Mouse (Mus musculus) thymus, postnatal 14 days (tissue): Measurements from ENCODE around the gene Kcnip1.

Experiments used
- DNase-seq: peaks from one replicate; pipeline ENCODE4 v3.0.0; 2021

Gene Kcnip1

GRCm38 (mm10) chr11:33821331-33821730 is 171.6 kb downstream of the Kcnip1 start:
- no peak for DNase-seq

- DNase-seq: no peak
Observed at GRCm38 (mm10) chr11:33820876-33821275, 172.1 kb downstream of the Kcnip1 start.

- DNase-seq: no peak
Observed at GRCm38 (mm10) chr11:33818861-33819503, 174.0 kb downstream of the Kcnip1 start.

GRCm38 (mm10) chr11:33816020-33816419 is 176.9 kb downstream of the Kcnip1 start:
- no peak for DNase-seq

- DNase-seq: no peak
Observed at GRCm38 (mm10) chr11:33810105-33810504, 182.8 kb downstream of the Kcnip1 start.

- no peak for DNase-seq
Observed at GRCm38 (mm10) chr11:33803093-33803492, 189.9 kb downstream of the Kcnip1 start.

GRCm38 (mm10) chr11:33800436-33801088 is 192.4 kb downstream of the Kcnip1 start:
- no peak for DNase-seq

- no peak for DNase-seq
Observed at GRCm38 (mm10) chr11:33799933-33800332, 193.0 kb downstream of the Kcnip1 start.

- no peak for DNase-seq
Observed at GRCm38 (mm10) chr11:33798094-33798648, 194.8 kb downstream of the Kcnip1 start.

GRCm38 (mm10) chr11:33787362-33787761 is 205.6 kb downstream of the Kcnip1 start:
- DNase-seq: peak; percentile 13

- no peak for DNase-seq
Observed at GRCm38 (mm10) chr11:33786572-33786971, 206.4 kb downstream of the Kcnip1 start.

- DNase-seq: no peak
Observed at GRCm38 (mm10) chr11:33781561-33781971, 211.4 kb downstream of the Kcnip1 start.

- DNase-seq: no peak
Observed at GRCm38 (mm10) chr11:33780263-33780662, 212.7 kb downstream of the Kcnip1 start.

GRCm38 (mm10) chr11:33772615-33773141 is 220.3 kb downstream of the Kcnip1 start:
- DNase-seq: no peak

- DNase-seq: no peak
Observed at GRCm38 (mm10) chr11:33772043-33772442, 220.9 kb downstream of the Kcnip1 start.

- DNase-seq: no peak
Observed at GRCm38 (mm10) chr11:33766976-33767938, 225.7 kb downstream of the Kcnip1 start.

GRCm38 (mm10) chr11:33761201-33761755 is 231.7 kb downstream of the Kcnip1 start:
- no peak for DNase-seq

- DNase-seq: no peak
Observed at GRCm38 (mm10) chr11:33756624-33757023, 236.3 kb downstream of the Kcnip1 start.

- DNase-seq: no peak
Observed at GRCm38 (mm10) chr11:33752431-33752873, 240.5 kb downstream of the Kcnip1 start.

GRCm38 (mm10) chr11:33751503-33751902 is 241.4 kb downstream of the Kcnip1 start:
- no peak for DNase-seq

GRCm38 (mm10) chr11:33749979-33750378 is 243.0 kb downstream of the Kcnip1 start:
- peak; percentile 7 for DNase-seq

- peak; percentile 10 for DNase-seq
Observed at GRCm38 (mm10) chr11:33749408-33749807, 243.5 kb downstream of the Kcnip1 start.
